Mouse (Mus musculus) E14TG2a.4 (cell line): Measurements from ENCODE around the gene Ank2.

Experiments
- CTCF ChIP-seq: conservative IDR thresholded peaks from 2 replicates; pipeline ENCODE4 v1.5.1; 2014; ENCODE audit warnings: low read length
- NANOG ChIP-seq: IDR thresholded peaks from 2 replicates; pipeline ENCODE4 v1.6.1; 2014; ENCODE audit warnings: borderline replicate concordance, low read length, mixed read lengths
- POU5F1 ChIP-seq: IDR thresholded peaks from 2 replicates; pipeline ENCODE4 v1.6.1; 2014; ENCODE audit warnings: low read length, borderline replicate concordance

DNA sequence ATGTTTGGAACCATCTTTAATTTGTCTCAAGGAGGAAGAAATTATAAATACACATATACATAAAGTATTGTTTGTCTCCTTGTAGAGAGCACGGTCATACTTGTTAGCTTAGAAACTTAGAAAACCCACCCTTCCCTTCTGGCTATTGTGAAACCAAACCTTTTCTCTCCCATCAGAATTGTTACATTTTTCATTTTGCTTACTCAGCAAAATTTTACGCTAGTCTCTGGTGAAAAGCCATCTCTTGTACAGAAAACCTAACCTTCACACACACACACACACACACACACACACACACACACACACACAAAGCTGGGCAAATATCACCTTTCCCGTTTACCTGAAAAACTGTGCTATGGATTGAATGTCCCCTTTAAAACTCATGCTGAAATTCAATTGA is 217.8 kb downstream of the Ank2 start:
- no peak for TF ChIP-seq CTCF
- TF ChIP-seq NANOG: no peak
- TF ChIP-seq POU5F1: no peak
